In the genomic region with DNA sequence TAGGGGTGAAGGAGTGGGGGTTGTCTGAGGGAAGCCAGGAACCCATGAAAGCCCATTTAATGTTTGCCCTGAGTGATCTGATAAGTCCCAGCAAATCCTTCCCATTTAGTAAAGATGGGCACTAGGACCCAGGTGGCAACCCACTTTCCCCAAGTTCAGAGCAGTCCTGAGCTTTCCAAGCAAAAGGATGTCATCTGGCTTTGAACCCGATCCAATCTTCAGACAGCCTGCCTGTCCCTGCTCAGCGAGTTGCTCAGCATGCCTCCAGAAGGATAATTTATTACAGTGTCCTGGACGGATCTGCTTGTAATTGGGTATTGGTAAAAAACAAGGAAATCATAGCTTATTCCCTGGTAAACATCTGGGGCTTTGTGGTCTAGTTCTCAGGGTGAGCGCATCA, we compare ENCODE assay signal across 22 mouse cellular contexts. TPM values are rescaled to one million over a fixed set of nuclear protein-coding genes. Genes with fewer than 3 reads are reported as not detected.
DNase-seq lines count a peak whose midpoint lies in the region; ATAC-seq and TF ChIP-seq lines count a peak whose summit lies in the region.
"Had no signal": no experiment of that assay in that cellular context is flagged by ENCODE, and none has a peak within 500 bp of the region (broad histone marks: within the 10 kb centered on the region; RNA-seq: fewer than 3 reads in every experiment).

No protein-coding gene starts in this region.

- ATAC-seq in forebrain, embryonic 13.5 days: peak; percentile 45; the same call in 1 of the 2 replicates
- ATAC-seq: midbrain, embryonic 13.5 days had no signal

- DNase-seq in forebrain, embryonic 10.5 days (ENCODE audit: extremely low spot score, low spot score): no peak
- no peak for DNase-seq in left cerebral cortex, adult 2 months (ENCODE audit: extremely low spot score in 1 of 2, low spot score in 2 of 2)
- no peak for DNase-seq in left cerebral cortex, adult 18-20 months (ENCODE audit: low spot score in 2 of 2)
- peak; percentile 60 to 66 for DNase-seq in cerebellum, postnatal 10 days
- DNase-seq in layer of hippocampus, postnatal 14 days (ENCODE audit: low spot score in 2 of 2): peak; percentile 29 to 73
- no peak for DNase-seq in embryo, embryonic 10 days (ENCODE audit: low spot score)
- DNase-seq: adrenal gland, postnatal 10 days; B cell, adult 2 months; embryo, embryonic 11 days; kidney, adult 2 months; kidney, postnatal 14 days; right cerebral cortex, adult 18-20 months; thymus, postnatal 36 days had no signal

- H3K36me3 ChIP-seq in forebrain, embryonic 13.5 days (ENCODE audit: poor library complexity, severe bottlenecking): no peaks in the 10 kb centered on the region
- H3K36me3 ChIP-seq in forebrain, embryonic 10.5 days (replicated peaks): no peaks in the 10 kb centered on the region
- H3K36me3 ChIP-seq: limb, embryonic 13.5 days; midbrain, embryonic 13.5 days had no signal

- H3K9me3 ChIP-seq in forebrain, embryonic 13.5 days (replicated peaks): no peaks in the 10 kb centered on the region
- no peaks in the 10 kb centered on the region for H3K9me3 ChIP-seq in forebrain, embryonic 10.5 days
- H3K9me3 ChIP-seq: limb, embryonic 13.5 days; midbrain, embryonic 13.5 days had no signal

- intact Hi-C loops in left cerebral cortex, adult 2 months (cut with DNase I): no loop called here

- no peaks in the 10 kb centered on the region for H3K27me3 ChIP-seq in forebrain, embryonic 13.5 days
- H3K27me3 ChIP-seq in forebrain, embryonic 10.5 days (ENCODE audit: poor library complexity, severe bottlenecking): no peaks in the 10 kb centered on the region
- H3K27me3 ChIP-seq: limb, embryonic 13.5 days; midbrain, embryonic 13.5 days had no signal

- H3K27ac ChIP-seq in forebrain, embryonic 13.5 days: no peak overlapping the region
- H3K27ac ChIP-seq in forebrain, embryonic 10.5 days: no peak overlapping the region
- H3K27ac ChIP-seq in left cerebral cortex, adult 2 months: peak overlapping the region; percentile 9; the same call in 1 of the 2 replicates
- H3K27ac ChIP-seq: limb, embryonic 13.5 days; liver, embryonic 14.5 days; midbrain, embryonic 13.5 days had no signal

- 46% methylated on average over 4 of the region's 4 CpGs for WGBS in forebrain, embryonic 13.5 days
- WGBS in forebrain, embryonic 10.5 days: 61% methylated on average over 4 of the region's 4 CpGs

- TF ChIP-seq CTCF in left cerebral cortex, adult 2 months (IDR thresholded peaks at IDR 0.05): no peak

- no peak overlapping the region for H3K9ac ChIP-seq in forebrain, embryonic 13.5 days
- H3K9ac ChIP-seq: limb, embryonic 13.5 days; liver, embryonic 14.5 days; midbrain, embryonic 13.5 days had no signal

- H3K4me1 ChIP-seq in forebrain, embryonic 13.5 days: peaks cover 9% of the 10 kb centered on the region; the same call in 1 of the 2 replicates
- H3K4me1 ChIP-seq in forebrain, embryonic 10.5 days: no peaks in the 10 kb centered on the region
- H3K4me1 ChIP-seq: limb, embryonic 13.5 days; midbrain, embryonic 13.5 days had no signal

- H3K4me3 ChIP-seq in forebrain, embryonic 13.5 days: no peak overlapping the region
- no peak overlapping the region for H3K4me3 ChIP-seq in forebrain, embryonic 10.5 days
- H3K4me3 ChIP-seq in left cerebral cortex, adult 2 months: no peak overlapping the region
- H3K4me3 ChIP-seq: limb, embryonic 13.5 days; midbrain, embryonic 13.5 days had no signal

- no peak overlapping the region for H3K4me2 ChIP-seq in forebrain, embryonic 13.5 days
- H3K4me2 ChIP-seq: limb, embryonic 13.5 days; midbrain, embryonic 13.5 days had no signal

RNA-seq across cellular contexts. Expression of gene Gpr12, which starts 45.9 kb away (rescaled TPM):
- 6.0 and 6.7 TPM in 2 replicates for polyA plus RNA-seq in forebrain, embryonic 13.5 days (2015; fragmentation: Nextera tagmentation; extraction: Ambion mirVana)
- 0.07 and 0.15 TPM in 2 replicates for polyA plus RNA-seq in forebrain, embryonic 10.5 days (2016; fragmentation: Nextera tagmentation; extraction: Ambion mirVana)
- 10 to 100 TPM; 26.7 to 27.7 TPM for total RNA-seq in left cerebral cortex, adult 2 months (2021)
- 10 to 100 TPM; 24.4 to 30.5 TPM for total RNA-seq in left cerebral cortex, adult 18-20 months (2021)
- total RNA-seq in layer of hippocampus, postnatal 14 days (2021): 10 to 100 TPM; 37.2 to 47.1 TPM
- total RNA-seq: gastrocnemius, adult 8-10 months; neutrophil, adult 5-6 weeks had no signal
- polyA plus RNA-seq: heart, postnatal 0 days; lung, embryonic 16.5 days; small intestine, adult 2 months had no signal

Comparison
In these comparisons a context has a peak if more than half of its experiments do, and no peak if none do; other contexts are left out.
1. DNase-seq: peak in cerebellum, postnatal 10 days (2 of 2) and layer of hippocampus, postnatal 14 days (2 of 2); none in forebrain, embryonic 10.5 days (single experiment), left cerebral cortex, adult 2 months (0 of 2), left cerebral cortex, adult 18-20 months (0 of 2) and embryo, embryonic 10 days (single experiment).